Mouse (Mus musculus) thymus, adult 2 months (tissue): ENCODE measurements at regions not wholly inside any gene's neighbourhood (a gene's known extent, or its start where the extent isn't known, plus 50 kb on each side); places are given as distances from the start of the nearest gene placed in this dataset.

Experiments
- CTCF ChIP-seq: fragments of 200-500 bp; IDR thresholded peaks from 2 replicates; pipeline ENCODE4 v1.5.1; 2012; ENCODE audit warnings: mild to moderate bottlenecking, control low read depth, low read length, moderate library complexity, borderline replicate concordance; ENCODE audit not compliant: control insufficient read depth, poor library complexity, insufficient read depth; ENCODE audit errors: extremely low read depth
- POLR2A ChIP-seq: fragments of 200-500 bp; IDR thresholded peaks from 2 replicates; pipeline ENCODE4 v1.6.1; 2012; ENCODE audit warnings: mild to moderate bottlenecking, low read length, control low read depth, moderate library complexity; ENCODE audit not compliant: control insufficient read depth, poor library complexity, insufficient read depth; ENCODE audit errors: extremely low read depth

- TF ChIP-seq CTCF (no peak), POLR2A (no peak)
Measured at GRCm38 (mm10) chr2:139370070-139370469, 123.6 kb upstream of the Sptlc3 start.
